Mouse (Mus musculus) liver, postnatal 0 days (tissue): ENCODE data around the gene Npr2. TPM values are rescaled to one million over a fixed set of nuclear protein-coding genes. Genes with fewer than 3 reads are reported as not detected.

Source experiments
- ATAC-seq: fragments of 200-750 bp; cut with Nextera tagmentation; 2 replicates; pipeline ENCODE4 v1.8.0; 2017; ENCODE audit warnings: mild to moderate bottlenecking, moderate library complexity
- DNase-seq: peaks from one replicate; pipeline ENCODE4 v3.0.0-alpha.2; 2016
- H3K27ac ChIP-seq: fragments of 300-500 bp; sonication (generic); 2 replicates; pipeline ENCODE4 v1.5.1; 2014; ENCODE audit warnings: antibody characterized with exemption, moderate library complexity, mild to moderate bottlenecking, low read depth
- H3K27me3 ChIP-seq: fragments of 300-500 bp; sonication (generic); 2 replicates; pipeline ENCODE4 v1.6.1; 2014; ENCODE audit warnings: low read length, control low read depth, mixed read lengths; ENCODE audit not compliant: insufficient read depth
- H3K36me3 ChIP-seq: fragments of 300-500 bp; sonication (generic); replicated peaks from 2 replicates; pipeline ENCODE4 v1.6.1; 2014; ENCODE audit warnings: mild to moderate bottlenecking, control low read depth, low read length, moderate library complexity, mixed read lengths; ENCODE audit not compliant: insufficient read depth
- H3K4me1 ChIP-seq: fragments of 300-500 bp; sonication (generic); 2 replicates; pipeline ENCODE4 v1.6.1; 2014; ENCODE audit warnings: antibody characterized with exemption, mild to moderate bottlenecking, control low read depth; ENCODE audit not compliant: insufficient read depth
- H3K4me2 ChIP-seq: fragments of 300-500 bp; sonication (generic); 2 replicates; pipeline ENCODE4 v1.6.1; 2014; ENCODE audit warnings: low read depth, mild to moderate bottlenecking, low read length, moderate library complexity, mixed read lengths
- H3K4me3 ChIP-seq: fragments of 300-500 bp; sonication (generic); 2 replicates; pipeline ENCODE4 v1.5.1; 2014; ENCODE audit warnings: low read depth, low read length
- H3K9ac ChIP-seq: fragments of 300-500 bp; sonication (generic); replicated peaks from 2 replicates; pipeline ENCODE4 v1.6.1; 2014; ENCODE audit warnings: mild to moderate bottlenecking, moderate library complexity
- H3K9me3 ChIP-seq: fragments of 300-500 bp; sonication (generic); 2 replicates; pipeline ENCODE4 v1.6.1; 2016; ENCODE audit warnings: mild to moderate bottlenecking, control low read depth, low read length, mixed read lengths
- CTCF ChIP-seq: sonication (generic); IDR thresholded peaks from 2 replicates; pipeline ENCODE4 v1.5.1; 2016; ENCODE audit warnings: antibody characterized with exemption, low read depth
- EP300 ChIP-seq: IDR thresholded peaks from 2 replicates; pipeline ENCODE4 v1.6.1; 2016; ENCODE audit warnings: antibody characterized with exemption, low read depth, mild to moderate bottlenecking
- WGBS: fragments of 180-500 bp; shearing (Covaris S2); extraction: QIAGEN DNeasy Blood & Tissue Kit; methylation state at CpG from one replicate; pipeline ENCODE4 v1.1.7; 2014; ENCODE audit not compliant: insufficient replicate concordance; 5-methylcytosine and 5-hydroxymethylcytosine counted together
- microRNA-seq: library from miRNA; unstranded; fragments of <30 nt; microRNA quantifications from one replicate; pipeline ENCODE4, GENCODE M21; 2016
- polyA plus RNA-seq: library from polyadenylated mRNA; unstranded; fragments of >200 nt; fragmentation: Nextera tagmentation; extraction: Ambion mirVana; gene quantifications from 2 replicates; pipeline ENCODE4 v1.2.1, GENCODE M21; 2015

Gene Npr2
- polyA plus RNA-seq, 1 experiment from 2014 or later = 0.54 TPM

DNA sequence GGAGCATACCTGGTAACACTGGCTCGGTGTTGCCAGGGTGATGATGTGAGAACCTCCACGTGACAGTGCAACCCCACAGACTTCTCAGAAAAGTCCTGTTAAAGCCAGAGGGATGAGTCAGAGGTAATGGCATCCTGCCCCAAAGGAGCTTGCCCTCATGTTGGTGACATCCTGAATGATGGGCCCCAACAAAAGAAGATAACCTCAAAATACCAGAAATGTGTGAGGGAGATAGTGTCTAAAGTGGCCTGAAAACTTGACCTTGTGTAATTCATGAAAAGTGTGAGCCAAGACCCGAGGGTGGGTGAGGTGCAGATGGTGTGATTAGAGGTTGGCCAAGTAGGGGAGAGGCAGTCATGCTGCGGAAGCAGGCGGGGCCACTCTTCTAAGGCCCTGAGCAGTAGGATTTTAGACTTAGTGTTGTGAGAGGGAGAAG is 62.1 kb downstream of the Npr2 start:
- no peak overlapping the region for H3K4me3 ChIP-seq
- no peaks in the 10 kb centered on the region for H3K27me3 ChIP-seq
- H3K27ac ChIP-seq = no peak overlapping the region
- DNase-seq (no peak), ATAC-seq (no peak)
- no peaks in the 10 kb centered on the region for H3K9me3 ChIP-seq
- 42% methylated on average over 5 of the region's 5 CpGs for WGBS
- H3K4me2 ChIP-seq = no peak overlapping the region
- no peak overlapping the region for H3K9ac ChIP-seq
- no peaks in the 10 kb centered on the region for H3K36me3 ChIP-seq
- H3K4me1 ChIP-seq = peaks cover 11% of the 10 kb centered on the region
- no peak for TF ChIP-seq CTCF
- TF ChIP-seq EP300 = no peak

DNA sequence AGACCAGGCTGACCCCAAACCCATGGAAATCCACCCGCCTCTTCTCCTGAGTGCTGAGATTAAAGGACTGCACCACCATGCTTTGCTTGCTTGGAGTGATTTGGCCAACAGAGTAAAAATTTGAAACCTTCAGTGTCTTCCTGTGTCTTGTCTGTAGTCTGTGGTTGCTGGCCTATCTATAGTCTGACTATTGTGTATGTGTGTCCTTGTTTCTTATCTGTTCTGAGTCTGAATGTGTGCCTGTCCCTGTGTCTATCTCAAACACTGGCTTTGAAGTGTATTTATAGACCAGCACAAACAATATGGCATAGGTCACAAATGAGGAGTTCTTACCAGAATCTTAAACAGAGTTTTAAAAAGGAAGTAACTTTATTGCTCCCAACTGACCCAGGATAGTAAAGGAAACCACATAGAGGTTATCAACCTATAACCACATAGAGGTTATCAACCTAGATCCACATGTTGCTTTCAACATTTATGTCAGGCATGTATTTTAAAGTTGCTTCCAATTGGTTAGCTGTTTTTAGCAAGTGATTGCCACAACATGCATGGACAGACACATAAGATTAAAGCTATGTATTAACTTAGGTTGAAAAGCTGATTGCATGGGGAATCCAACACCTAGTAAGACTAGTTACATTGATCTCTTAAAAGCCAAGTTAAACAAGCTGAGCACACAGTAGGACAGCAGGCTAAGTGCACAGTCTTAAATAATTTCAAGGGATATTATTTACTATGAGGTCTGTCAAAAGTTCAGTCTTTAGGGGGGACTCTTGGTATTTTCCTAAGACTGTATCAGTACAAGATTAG is 62.9 kb downstream of the Npr2 start:
- Histone ChIP-seq H3K4me3 (no peak overlapping the region), H3K27me3 (no peaks in the 10 kb centered on the region), H3K36me3 (no peaks in the 10 kb centered on the region), H3K4me1 (peaks cover 11% of the 10 kb centered on the region), H3K9me3 (no peaks in the 10 kb centered on the region), H3K9ac (no peak overlapping the region), H3K27ac (no peak overlapping the region), H3K4me2 (no peak overlapping the region)
- TF ChIP-seq EP300 (no peak), CTCF (no peak)
- WGBS = 43% methylated on average over 1 of the region's 1 CpGs
- no peak for DNase-seq
- ATAC-seq = 0 out of 2 replicates have a peak, but pooled peaks have one; percentile 21

DNA sequence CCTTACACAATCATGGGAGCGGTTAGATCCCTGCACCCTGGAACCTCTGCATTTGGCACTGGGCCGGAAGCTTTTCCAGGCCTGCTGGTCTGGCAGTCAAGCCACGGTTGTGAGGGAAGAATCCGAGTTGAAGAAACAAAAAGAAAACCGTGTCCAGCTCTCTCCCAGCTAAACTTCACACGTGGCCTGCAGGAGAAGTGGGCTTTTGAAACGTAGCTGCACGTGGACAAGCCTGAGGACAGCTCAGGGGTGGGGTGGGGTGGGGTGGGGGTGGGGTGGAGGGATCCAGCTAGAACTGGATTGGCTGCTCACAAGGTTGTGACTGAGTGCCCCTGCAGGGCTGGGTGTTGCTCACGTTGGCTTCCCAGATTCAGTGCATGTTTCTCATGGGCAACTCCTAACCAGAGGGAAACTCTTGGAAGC is 63.5 kb downstream of the Npr2 start:
- H3K9me3 ChIP-seq = no peaks in the 10 kb centered on the region
- WGBS = 33% methylated on average over 9 of the region's 9 CpGs
- H3K4me1 ChIP-seq = peaks cover 11% of the 10 kb centered on the region
- no peak overlapping the region for H3K4me3 ChIP-seq
- H3K27me3 ChIP-seq = no peaks in the 10 kb centered on the region
- TF ChIP-seq CTCF (no peak), EP300 (no peak)
- H3K27ac ChIP-seq = no peak overlapping the region
- no peak overlapping the region for H3K4me2 ChIP-seq
- DNase-seq (no peak), ATAC-seq (no peak)
- H3K36me3 ChIP-seq = no peaks in the 10 kb centered on the region
- H3K9ac ChIP-seq = no peak overlapping the region

DNA sequence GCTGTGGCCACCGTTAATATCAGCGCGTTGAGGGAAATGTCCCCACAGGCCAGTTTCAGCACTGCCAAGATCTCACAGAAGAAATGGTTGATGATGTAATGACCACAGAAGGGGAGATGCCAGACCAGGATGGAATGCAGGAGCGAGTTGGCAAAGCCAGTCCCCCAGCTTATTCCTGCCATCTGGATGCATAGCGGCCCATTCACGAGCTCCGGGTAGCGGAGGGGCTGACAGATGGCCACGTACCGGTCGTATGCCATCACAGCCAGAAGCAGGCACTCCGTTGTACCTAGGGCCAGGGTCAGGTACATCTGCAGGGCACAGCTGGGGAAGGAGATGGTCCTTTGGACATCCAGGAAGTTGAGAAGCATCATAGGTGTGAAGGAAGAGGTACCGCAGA is 64.8 kb downstream of the Npr2 start:
- Histone ChIP-seq H3K4me3 (no peak overlapping the region), H3K27me3 (no peaks in the 10 kb centered on the region), H3K4me2 (no peak overlapping the region), H3K9me3 (no peaks in the 10 kb centered on the region), H3K27ac (no peak overlapping the region), H3K9ac (no peak overlapping the region), H3K4me1 (peaks cover 11% of the 10 kb centered on the region), H3K36me3 (no peaks in the 10 kb centered on the region)
- no peak for TF ChIP-seq EP300
- TF ChIP-seq CTCF = no peak
- WGBS = 84% methylated on average over 13 of the region's 13 CpGs
- no peak for ATAC-seq
- no peak for DNase-seq

DNA sequence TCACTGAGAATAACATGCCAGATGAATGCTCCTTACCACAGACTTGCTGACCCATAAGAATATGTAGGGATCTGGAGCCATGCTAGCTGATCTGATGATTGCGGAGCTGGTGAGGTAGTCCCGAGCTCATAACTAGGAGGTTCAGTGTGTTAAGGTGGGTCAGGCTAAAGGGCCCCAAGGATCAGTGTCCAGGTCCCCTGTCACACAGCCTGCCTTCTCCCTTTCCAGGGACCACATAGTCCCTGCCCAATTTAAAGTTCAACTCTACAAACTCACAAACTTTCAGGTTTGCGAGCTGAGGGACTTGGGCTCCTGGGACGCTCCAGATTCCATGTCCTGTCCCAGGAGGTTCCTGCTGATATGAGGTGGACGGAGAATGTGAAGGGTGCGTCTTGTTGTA is 69.0 kb downstream of the Npr2 start, which contains the start of gene Olfr70:
Gene Olfr70 (minus strand): TSS at position 101 of the 400 bp plus-strand sequence.
- no peak within 1 kb of the TSS for H3K9ac ChIP-seq
- H3K4me3 ChIP-seq = no peak within 1 kb of the TSS
- H3K4me1 ChIP-seq = no peaks in the 10 kb centered on the region
- WGBS = 72% methylated on average over 6 of the region's 6 CpGs
- no peak for DNase-seq
- ATAC-seq = no peak
- no peaks in the 10 kb centered on the region for H3K27me3 ChIP-seq
- no peaks in the 10 kb centered on the region for H3K36me3 ChIP-seq
- no peak within 1 kb of the TSS for H3K4me2 ChIP-seq
- no peak within 1 kb of the TSS for H3K27ac ChIP-seq
- no peak for TF ChIP-seq CTCF
- TF ChIP-seq EP300 = no peak
- no peaks in the 10 kb centered on the region for H3K9me3 ChIP-seq

Small RNA genes lying within 50 kb of the gene (microRNA-seq; reads per million reads assigned to microRNA genes)
- gene Gm25262 = not detected

Other genes starting within 250 kb of the Npr2 start
- 1.9 and 2.1 TPM in 2 replicates for gene Rusc2, start 250.0 kb upstream of the Npr2 start, polyA plus RNA-seq
- gene Fam166b, start 202.8 kb upstream of the Npr2 start, polyA plus RNA-seq = 0.14 TPM in 1 of 2 replicates, not detected in the other
- 1.2 TPM in 2 replicates for gene Tesk1, start 190.0 kb upstream of the Npr2 start, polyA plus RNA-seq
- gene Cd72, start 177.3 kb upstream of the Npr2 start, polyA plus RNA-seq = 9.9 and 10.4 TPM in 2 replicates
- gene Sit1, start 148.2 kb upstream of the Npr2 start, polyA plus RNA-seq = 0.53 and 0.94 TPM in 2 replicates
- 41.1 and 46.0 TPM in 2 replicates for gene Ccdc107, start 139.0 kb upstream of the Npr2 start, polyA plus RNA-seq
- 14.2 and 15.2 TPM in 2 replicates for gene Arhgef39, start 132.2 kb upstream of the Npr2 start, polyA plus RNA-seq
- gene Car9, start 125.0 kb upstream of the Npr2 start, polyA plus RNA-seq = 0.95 and 1.1 TPM in 2 replicates
- 17.3 and 58.9 TPM in 2 replicates for gene Tpm2, start 108.2 kb upstream of the Npr2 start, polyA plus RNA-seq
- gene Creb3, start 69.6 kb upstream of the Npr2 start, polyA plus RNA-seq = 36.2 and 41.2 TPM in 2 replicates
- gene Tln1, start 69.2 kb upstream of the Npr2 start, polyA plus RNA-seq = 30.0 and 34.2 TPM in 2 replicates
- gene Rgp1, start 53.2 kb upstream of the Npr2 start, polyA plus RNA-seq = 6.3 and 7.3 TPM in 2 replicates
- gene Gba2, start 53.1 kb upstream of the Npr2 start, polyA plus RNA-seq = 7.3 and 8.4 TPM in 2 replicates
- 0.96 TPM in 1 of 2 replicates, not detected in the other for gene Msmp, start 47.4 kb upstream of the Npr2 start, polyA plus RNA-seq
- not detected in 2 replicates for gene Spag8, start 21.7 kb downstream of the Npr2 start, polyA plus RNA-seq
- gene Hint2, start 24.5 kb downstream of the Npr2 start, polyA plus RNA-seq = 159 and 186 TPM in 2 replicates
- gene Tmem8b, start 37.0 kb downstream of the Npr2 start, polyA plus RNA-seq = 0.29 and 0.33 TPM in 2 replicates
- 1.7 and 1.8 TPM in 2 replicates for gene Fam221b, start 37.2 kb downstream of the Npr2 start, polyA plus RNA-seq
- gene Olfr70, start 68.9 kb downstream of the Npr2 start, polyA plus RNA-seq = not detected in 2 replicates
- gene Olfr71, start 78.3 kb downstream of the Npr2 start, polyA plus RNA-seq = not detected in 2 replicates
- 0.40 and 0.50 TPM in 2 replicates for gene Hrct1, start 95.3 kb downstream of the Npr2 start, polyA plus RNA-seq
- 0.07 and 0.13 TPM in 2 replicates for gene Spaar, start 98.1 kb downstream of the Npr2 start, polyA plus RNA-seq
- not detected in 2 replicates for gene Olfr159, start 139.1 kb downstream of the Npr2 start, polyA plus RNA-seq
- gene Olfr156, start 192.0 kb downstream of the Npr2 start, polyA plus RNA-seq = not detected in 2 replicates
- not detected in 2 replicates for gene Olfr157, start 208.3 kb downstream of the Npr2 start, polyA plus RNA-seq
- not detected in 2 replicates for gene Olfr155, start 219.6 kb downstream of the Npr2 start, polyA plus RNA-seq
- 1.8 and 2.3 TPM in 2 replicates for gene Reck, start 243.6 kb downstream of the Npr2 start, polyA plus RNA-seq